Mouse (Mus musculus) forebrain, embryonic 13.5 days (tissue): ENCODE results near the gene Isoc2a. TPM values are rescaled to one million over a fixed set of nuclear protein-coding genes. Genes with fewer than 3 reads are reported as not detected.
"Not testable (repeated sequence)": the region's sequence is repeated elsewhere in the genome, so short reads cannot be mapped to it uniquely, and the experiment has no call there.

Experiments used
- ATAC-seq: fragments of 200-750 bp; cut with Nextera tagmentation; 2 replicates; pipeline ENCODE4 v1.8.0; 2017
- H3K27ac ChIP-seq: fragments of 300-500 bp; sonication (generic); 2 replicates; pipeline ENCODE4 v1.5.1; 2015; ENCODE audit warnings: inconsistent platforms, mild to moderate bottlenecking, moderate library complexity
- H3K27me3 ChIP-seq: fragments of 300-500 bp; sonication (generic); 2 replicates; pipeline ENCODE4 v1.6.1; 2015; ENCODE audit warnings: mild to moderate bottlenecking, inconsistent platforms
- H3K36me3 ChIP-seq: fragments of 300-500 bp; sonication (generic); 2 replicates; pipeline ENCODE4 v1.6.1; 2015; ENCODE audit warnings: mild to moderate bottlenecking, inconsistent platforms; ENCODE audit not compliant: poor library complexity, severe bottlenecking
- H3K4me1 ChIP-seq: fragments of 300-500 bp; sonication (generic); 2 replicates; pipeline ENCODE4 v1.6.1; 2015; ENCODE audit warnings: inconsistent platforms
- H3K4me2 ChIP-seq: fragments of 300-500 bp; sonication (generic); 2 replicates; pipeline ENCODE4 v1.6.1; 2015; ENCODE audit warnings: inconsistent platforms, mild to moderate bottlenecking, moderate library complexity
- H3K4me3 ChIP-seq: fragments of 300-500 bp; sonication (generic); 2 replicates; pipeline ENCODE4 v1.5.1; 2015; ENCODE audit warnings: mild to moderate bottlenecking, inconsistent platforms
- H3K9ac ChIP-seq: fragments of 300-500 bp; sonication (generic); 2 replicates; pipeline ENCODE4 v1.6.1; 2015; ENCODE audit warnings: mild to moderate bottlenecking, inconsistent platforms
- H3K9me3 ChIP-seq: fragments of 300-500 bp; sonication (generic); replicated peaks from 2 replicates; pipeline ENCODE4 v1.6.1; 2016; ENCODE audit warnings: inconsistent platforms
- WGBS: fragments of 180-500 bp; shearing (Covaris S2); methylation state at CpG from one replicate; pipeline ENCODE4 v1.1.7; 2015; 5-methylcytosine and 5-hydroxymethylcytosine counted together
- polyA plus RNA-seq: library from polyadenylated mRNA; unstranded; fragments of >200 nt; fragmentation: Nextera tagmentation; extraction: Ambion mirVana; gene quantifications from 2 replicates; pipeline ENCODE4 v1.2.1, GENCODE M21; 2015

Isoc2a gene
- polyA plus RNA-seq, 1 experiment from 2014 or later = 0.77 TPM

DNA sequence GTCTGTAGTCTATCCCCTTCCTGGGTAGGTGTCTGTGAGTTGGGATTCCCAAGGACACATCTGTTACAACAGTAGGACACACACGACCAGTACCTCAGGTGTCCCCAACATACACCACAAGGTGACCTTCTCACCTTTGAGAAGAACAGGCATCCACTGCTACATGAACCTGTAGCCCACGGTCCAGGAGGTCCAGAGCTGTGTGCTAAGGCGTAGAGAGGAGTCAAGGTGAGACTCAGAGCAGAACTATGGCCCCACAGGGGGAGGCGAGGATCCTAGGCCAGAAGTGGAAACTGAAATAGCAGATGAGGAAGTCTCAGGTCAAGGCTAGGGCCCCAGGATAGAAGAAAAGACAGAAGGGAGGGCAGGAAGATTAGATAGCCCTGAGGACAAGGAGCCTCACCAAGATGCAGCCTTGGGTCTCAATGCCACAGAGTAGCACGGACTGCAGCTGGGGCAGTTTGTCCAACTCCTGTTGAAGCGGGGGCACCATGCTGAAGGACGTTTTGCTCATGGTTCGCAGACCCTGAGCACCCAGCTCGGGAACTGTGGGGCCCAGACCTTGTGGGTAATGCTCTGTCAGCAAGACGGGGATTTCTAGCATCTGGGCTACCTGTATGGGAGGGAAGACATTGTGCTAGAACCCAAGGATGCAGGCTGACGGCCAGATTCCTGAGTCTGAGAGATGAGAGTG lies 26.2 kb upstream of the Isoc2a start:
- Histone ChIP-seq H3K27me3 (peaks cover 6% of the 10 kb centered on the region; the same call in 1 of the 2 replicates), H3K9ac (no peak overlapping the region), H3K36me3 (no peaks in the 10 kb centered on the region), H3K4me1 (no peaks in the 10 kb centered on the region), H3K9me3 (peaks cover 4% of the 10 kb centered on the region; the same call in 1 of the 2 replicates), H3K27ac (no peak overlapping the region), H3K4me2 (no peak overlapping the region), H3K4me3 (no peak overlapping the region)
- no peak for ATAC-seq
- 83% methylated on average over 11 of the region's 11 CpGs for WGBS

DNA sequence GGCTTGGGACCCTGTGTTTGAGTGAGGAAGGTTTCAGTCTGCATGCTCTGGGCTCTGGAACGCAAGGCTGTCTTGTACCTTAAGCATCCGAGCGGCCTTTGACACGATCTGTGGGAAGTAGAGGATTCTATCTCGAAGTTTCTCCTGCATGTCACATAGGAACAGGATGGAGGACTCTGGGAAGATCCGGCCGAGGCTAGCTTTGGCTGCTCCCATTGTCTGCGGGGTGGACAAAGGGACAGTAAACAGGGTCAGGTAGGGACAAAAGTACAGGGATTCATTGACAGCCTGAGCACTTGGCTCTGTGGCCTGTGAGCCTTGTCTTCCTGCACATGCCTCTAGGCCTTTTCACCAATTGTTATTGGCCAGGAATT lies 25.7 kb upstream of the Isoc2a start:
- H3K36me3 ChIP-seq = no peaks in the 10 kb centered on the region
- WGBS = 71% methylated on average over 8 of the region's 8 CpGs
- H3K4me2 ChIP-seq = no peak overlapping the region
- peaks cover 4% of the 10 kb centered on the region; the same call in 1 of the 2 replicates for H3K9me3 ChIP-seq
- no peak overlapping the region for H3K4me3 ChIP-seq
- no peaks in the 10 kb centered on the region for H3K4me1 ChIP-seq
- H3K9ac ChIP-seq = no peak overlapping the region
- no peak overlapping the region for H3K27ac ChIP-seq
- H3K27me3 ChIP-seq = peaks cover 10% of the 10 kb centered on the region; the same call in 1 of the 2 replicates
- ATAC-seq = no peak

DNA sequence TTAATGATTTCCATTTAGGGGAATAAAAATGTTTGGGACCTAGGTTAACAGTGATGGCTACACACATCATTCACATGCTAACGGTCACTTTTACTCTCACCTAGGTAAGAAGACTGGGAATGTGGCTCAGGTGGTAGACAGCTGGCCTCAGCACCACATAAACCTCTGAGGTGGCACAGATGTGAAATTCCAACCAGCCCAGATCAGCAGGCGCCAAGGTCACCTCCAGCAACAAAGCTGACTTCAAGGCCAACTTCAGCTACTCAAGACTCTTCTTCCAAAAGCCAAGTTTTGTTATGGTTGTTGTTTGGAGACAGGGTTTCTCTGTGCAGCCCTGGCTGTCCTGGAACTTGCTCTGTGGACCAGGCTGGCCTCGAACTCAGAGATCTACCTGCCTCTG lies 23.3 kb upstream of the Isoc2a start:
- H3K9ac ChIP-seq = no peak overlapping the region
- H3K4me1 ChIP-seq = no peaks in the 10 kb centered on the region
- no peaks in the 10 kb centered on the region for H3K9me3 ChIP-seq
- WGBS = 83% methylated on average over 3 of the region's 3 CpGs
- no peak overlapping the region for H3K4me3 ChIP-seq
- no peaks in the 10 kb centered on the region for H3K36me3 ChIP-seq
- no peak overlapping the region for H3K4me2 ChIP-seq
- no peak for ATAC-seq
- H3K27ac ChIP-seq = no peak overlapping the region
- 0 out of 2 replicates have a peak, but pooled peaks cover 4% of the 10 kb centered on the region for H3K27me3 ChIP-seq

DNA sequence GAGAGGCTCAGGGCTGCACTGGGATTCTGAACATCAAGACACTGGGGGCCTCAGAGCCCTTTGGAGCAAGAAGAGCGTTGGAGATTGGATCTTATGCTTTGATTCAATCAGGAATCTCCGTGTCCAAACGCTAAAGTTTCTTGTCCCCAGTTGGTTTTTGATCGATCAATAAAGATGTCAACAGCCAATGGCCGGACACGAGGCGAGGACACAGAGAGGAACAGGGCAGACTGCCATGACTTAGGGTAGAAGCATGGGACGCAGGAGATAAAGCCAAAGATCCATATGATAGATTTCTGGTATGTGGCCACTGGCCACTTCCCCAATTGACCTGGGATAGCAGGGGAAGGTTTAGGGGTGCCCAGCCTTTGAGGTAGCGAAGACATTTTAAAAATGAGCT lies 20.4 kb upstream of the Isoc2a start:
- 85% methylated on average over 9 of the region's 9 CpGs for WGBS
- H3K9me3 ChIP-seq = no peaks in the 10 kb centered on the region
- H3K4me1 ChIP-seq = no peaks in the 10 kb centered on the region
- H3K27me3 ChIP-seq = 0 out of 2 replicates have a peak, but pooled peaks cover 4% of the 10 kb centered on the region
- H3K4me2 ChIP-seq = no peak overlapping the region
- no peak overlapping the region for H3K4me3 ChIP-seq
- no peak overlapping the region for H3K27ac ChIP-seq
- no peak overlapping the region for H3K9ac ChIP-seq
- ATAC-seq = no peak
- H3K36me3 ChIP-seq = no peaks in the 10 kb centered on the region

DNA sequence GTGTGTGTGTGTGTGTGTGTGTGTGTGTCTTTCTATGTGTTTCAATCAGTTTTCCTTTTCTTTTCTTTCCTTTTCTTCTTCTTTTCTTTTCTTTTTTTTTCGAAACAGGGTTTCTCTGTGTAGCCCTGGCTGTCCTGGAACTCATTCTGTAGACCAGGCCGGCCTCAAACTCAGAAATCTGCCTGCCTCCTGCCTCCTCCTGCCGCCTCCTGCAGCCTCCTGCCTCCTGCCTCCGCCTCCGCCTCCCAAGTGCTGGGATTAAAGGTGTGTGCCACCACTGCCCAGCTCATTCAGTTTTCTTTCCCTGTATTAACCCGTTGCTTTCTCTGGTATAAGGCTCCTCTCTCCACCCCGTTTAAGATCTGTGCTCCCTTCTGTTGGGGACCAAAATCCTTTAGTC lies 19.6 kb upstream of the Isoc2a start:
- Histone ChIP-seq H3K9ac (no peak overlapping the region), H3K9me3 (no peaks in the 10 kb centered on the region), H3K36me3 (no peaks in the 10 kb centered on the region), H3K4me1 (no peaks in the 10 kb centered on the region), H3K4me3 (no peak overlapping the region), H3K4me2 (no peak overlapping the region), H3K27ac (no peak overlapping the region), H3K27me3 (0 out of 2 replicates have a peak, but pooled peaks cover 4% of the 10 kb centered on the region)
- no peak for ATAC-seq
- 50% methylated on average over 7 of the region's 7 CpGs for WGBS

DNA sequence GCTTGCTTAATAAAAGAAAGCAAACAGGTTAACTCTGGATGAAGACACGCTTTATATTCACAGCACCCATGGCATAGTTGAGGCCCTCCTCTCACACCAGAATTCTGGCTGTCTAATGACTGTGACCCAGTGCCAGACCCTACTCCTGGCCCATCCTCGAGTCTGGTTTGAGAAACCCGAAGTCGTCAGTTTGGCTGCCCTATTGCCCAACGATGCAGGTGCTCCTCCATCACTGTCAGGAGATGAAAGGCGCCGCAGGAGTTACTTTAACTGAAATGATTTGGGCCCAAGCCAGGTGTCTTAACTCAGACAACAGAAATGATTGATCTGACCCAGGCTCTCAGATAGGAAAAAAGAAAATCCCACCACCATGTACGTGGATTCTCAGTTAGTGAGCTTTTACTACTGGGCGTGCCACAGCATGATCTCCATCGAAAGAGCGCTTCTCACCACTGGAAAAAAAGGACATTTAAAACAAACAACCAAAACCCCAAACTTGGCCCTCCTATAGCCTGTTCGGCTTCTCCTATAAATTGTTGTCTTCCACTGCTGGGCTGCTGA lies 17.5 kb upstream of the Isoc2a start:
- Histone ChIP-seq H3K27me3 (0 out of 2 replicates have a peak, but pooled peaks cover 4% of the 10 kb centered on the region), H3K4me3 (no peak overlapping the region), H3K27ac (no peak overlapping the region), H3K4me2 (no peak overlapping the region), H3K36me3 (no peaks in the 10 kb centered on the region), H3K9me3 (no peaks in the 10 kb centered on the region), H3K4me1 (no peaks in the 10 kb centered on the region), H3K9ac (no peak overlapping the region)
- 83% methylated on average over 12 of the region's 12 CpGs for WGBS
- no peak for ATAC-seq

DNA sequence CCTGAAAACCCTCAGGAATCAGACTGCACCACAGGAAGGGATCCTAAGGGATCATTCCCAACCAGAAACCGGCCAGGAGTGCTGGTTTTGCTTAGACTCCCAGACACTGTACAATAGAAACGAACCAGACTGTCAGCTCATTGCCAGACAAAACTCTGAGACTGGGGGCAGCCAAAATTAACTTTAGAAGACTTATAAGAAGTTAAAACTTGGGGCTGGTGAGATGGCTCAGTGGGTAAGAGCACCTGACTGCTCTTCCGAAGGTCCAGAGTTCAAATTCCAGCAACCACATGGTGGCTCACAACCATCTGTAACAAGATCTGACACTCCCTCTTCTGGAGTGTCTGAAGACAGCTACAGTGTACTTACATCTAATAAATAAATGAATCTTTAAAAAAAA lies 16.0 kb upstream of the Isoc2a start:
- ATAC-seq, H3K27ac ChIP-seq, H3K9me3 ChIP-seq, H3K27me3 ChIP-seq, H3K9ac ChIP-seq, H3K36me3 ChIP-seq, H3K4me1 ChIP-seq, H3K4me3 ChIP-seq, H3K4me2 ChIP-seq: not testable (repeated sequence)
- WGBS = 78% methylated on average over 3 of the region's 3 CpGs

DNA sequence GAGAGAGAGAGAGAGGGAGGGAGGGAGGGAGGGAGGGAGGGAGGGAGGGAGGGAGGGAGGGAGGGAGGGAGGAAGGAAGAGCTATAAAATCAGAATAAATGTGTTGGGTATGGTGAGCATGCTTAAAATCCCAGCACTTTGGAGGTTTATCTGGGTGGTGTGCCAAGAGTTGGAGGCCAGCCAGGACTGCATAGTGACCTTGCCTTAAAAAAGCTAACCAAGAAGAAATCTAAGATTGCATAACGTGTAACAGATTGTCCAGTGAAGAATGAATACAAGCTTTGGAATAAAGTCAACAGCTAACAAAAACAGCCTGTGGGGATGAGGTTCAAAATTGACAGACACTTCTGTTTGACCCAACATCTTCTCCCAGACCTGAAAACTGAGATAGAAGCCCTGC lies 13.9 kb upstream of the Isoc2a start:
- Histone ChIP-seq H3K4me3 (no peak overlapping the region), H3K9me3 (no peaks in the 10 kb centered on the region), H3K9ac (no peak overlapping the region), H3K27me3 (no peaks in the 10 kb centered on the region), H3K4me1 (peaks cover 10% of the 10 kb centered on the region), H3K4me2 (no peak overlapping the region), H3K36me3 (no peaks in the 10 kb centered on the region), H3K27ac (no peak overlapping the region)
- no peak for ATAC-seq
- 54% methylated on average over 1 of the region's 1 CpGs for WGBS

DNA sequence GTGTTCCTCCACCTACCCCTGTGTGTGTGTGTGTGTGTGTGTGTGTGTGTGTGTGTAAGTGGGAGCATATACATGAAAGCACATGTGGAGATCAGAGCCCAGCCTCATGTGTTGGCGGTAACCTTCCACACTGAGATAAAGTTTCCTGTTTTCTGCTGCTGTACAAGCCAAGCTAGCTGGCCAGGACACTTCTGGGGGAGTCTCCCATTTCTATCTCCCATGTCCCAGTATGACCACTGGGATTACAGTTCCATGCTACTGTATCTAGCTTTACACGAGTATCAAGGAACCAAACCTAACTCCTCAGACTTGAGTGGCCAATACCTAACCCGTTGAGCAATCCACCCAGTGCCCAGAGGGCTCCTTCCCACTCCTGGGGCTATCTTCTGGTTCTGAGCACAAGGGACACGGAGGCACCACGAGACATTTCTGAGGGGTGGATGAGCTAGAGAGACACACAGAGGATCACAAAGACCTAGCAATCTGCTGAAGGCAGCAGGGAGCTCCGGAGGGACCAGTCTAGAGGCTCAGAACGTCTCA lies 13.3 kb upstream of the Isoc2a start:
- Histone ChIP-seq H3K4me1 (peaks cover 10% of the 10 kb centered on the region), H3K9ac (no peak overlapping the region), H3K36me3 (no peaks in the 10 kb centered on the region), H3K4me3 (no peak overlapping the region), H3K9me3 (no peaks in the 10 kb centered on the region), H3K4me2 (no peak overlapping the region), H3K27ac (no peak overlapping the region), H3K27me3 (no peaks in the 10 kb centered on the region)
- no peak for ATAC-seq
- 81% methylated on average over 7 of the region's 7 CpGs for WGBS

DNA sequence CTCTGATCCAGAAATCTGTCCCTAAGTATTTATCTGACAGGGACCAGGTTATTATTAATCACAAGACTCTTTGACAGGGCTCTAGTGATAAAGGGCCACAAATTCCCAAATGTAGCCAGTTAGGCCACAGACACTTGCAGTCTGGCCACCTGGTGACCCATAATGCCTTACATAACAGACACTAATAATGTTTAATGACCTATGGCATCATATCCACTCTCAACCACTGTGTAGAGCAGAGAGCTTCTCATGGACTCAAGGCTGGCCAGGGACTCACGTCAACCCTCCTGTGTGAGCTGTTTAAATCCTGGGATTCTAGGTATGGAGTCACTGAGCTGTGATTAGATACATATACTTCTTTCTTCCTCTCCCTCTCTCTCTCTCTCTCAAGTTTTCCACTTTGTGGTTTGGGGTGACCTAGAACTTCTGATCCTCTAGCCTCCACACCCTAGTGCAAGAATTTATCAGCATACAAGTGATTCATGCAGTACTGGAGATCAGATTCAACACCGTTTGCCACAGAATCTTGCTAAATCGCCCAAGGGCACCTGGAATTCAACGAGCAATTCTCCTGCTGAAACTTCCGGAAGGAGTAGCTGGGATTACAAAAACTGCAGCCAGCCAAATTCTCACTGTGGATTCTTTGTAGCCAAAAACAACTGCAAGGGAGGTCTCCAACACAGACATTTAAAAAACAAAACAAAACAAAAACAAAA lies 12.7 kb upstream of the Isoc2a start:
- ATAC-seq = no peak
- Histone ChIP-seq H3K27ac (no peak overlapping the region), H3K27me3 (no peaks in the 10 kb centered on the region), H3K9ac (no peak overlapping the region), H3K4me3 (no peak overlapping the region), H3K9me3 (no peaks in the 10 kb centered on the region), H3K36me3 (no peaks in the 10 kb centered on the region), H3K4me1 (peaks cover 10% of the 10 kb centered on the region), H3K4me2 (no peak overlapping the region)
- WGBS = 84% methylated on average over 5 of the region's 5 CpGs

DNA sequence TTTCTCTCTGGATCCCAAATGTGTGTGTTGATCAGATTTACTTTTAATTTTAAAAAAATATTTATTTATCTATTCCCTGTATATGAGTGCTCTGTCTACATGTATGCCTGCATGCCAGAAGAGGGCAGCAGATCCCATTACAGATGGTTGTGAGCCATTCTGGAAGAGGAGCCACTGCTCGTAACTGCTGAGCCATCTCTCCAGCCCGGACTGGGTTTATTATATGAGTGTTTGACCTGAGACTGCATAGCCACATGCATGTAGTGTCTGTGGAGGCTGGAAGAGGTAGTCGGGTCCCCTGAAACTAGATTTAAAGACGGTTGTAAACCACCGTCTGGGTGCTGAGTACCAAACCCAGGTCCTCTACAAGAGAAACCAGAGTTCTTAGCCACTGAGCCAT lies 11.9 kb upstream of the Isoc2a start:
- Histone ChIP-seq H3K27me3 (no peaks in the 10 kb centered on the region), H3K4me3 (peak overlapping the region; percentile 55), H3K36me3 (no peaks in the 10 kb centered on the region), H3K27ac (peak overlapping the region; percentile 20; the same call in 1 of the 2 replicates), H3K4me1 (peaks cover 10% of the 10 kb centered on the region), H3K4me2 (peak overlapping the region; percentile 65), H3K9ac (no peak overlapping the region), H3K9me3 (no peaks in the 10 kb centered on the region)
- 63% methylated on average over 5 of the region's 5 CpGs for WGBS
- 0 out of 2 replicates have a peak, but pooled peaks have one; percentile 2 for ATAC-seq
